Mouse (Mus musculus): ENCODE measurements around the gene Tjp3.
"Not testable (repeated sequence)": the region's sequence is repeated elsewhere in the genome, so short reads cannot be mapped to it uniquely, and the experiment has no call there.

Gene Tjp3

GRCm38 (mm10) chr10:81229735-81230437 lies 61.5 kb downstream of the Tjp3 start:
- no peak for DNase-seq

GRCm38 (mm10) chr10:81223731-81224130 lies 67.7 kb downstream of the Tjp3 start:
- DNase-seq: not testable (repeated sequence)
